Mouse (Mus musculus): ENCODE results near the gene Cacna1i.

Cacna1i gene

DNA sequence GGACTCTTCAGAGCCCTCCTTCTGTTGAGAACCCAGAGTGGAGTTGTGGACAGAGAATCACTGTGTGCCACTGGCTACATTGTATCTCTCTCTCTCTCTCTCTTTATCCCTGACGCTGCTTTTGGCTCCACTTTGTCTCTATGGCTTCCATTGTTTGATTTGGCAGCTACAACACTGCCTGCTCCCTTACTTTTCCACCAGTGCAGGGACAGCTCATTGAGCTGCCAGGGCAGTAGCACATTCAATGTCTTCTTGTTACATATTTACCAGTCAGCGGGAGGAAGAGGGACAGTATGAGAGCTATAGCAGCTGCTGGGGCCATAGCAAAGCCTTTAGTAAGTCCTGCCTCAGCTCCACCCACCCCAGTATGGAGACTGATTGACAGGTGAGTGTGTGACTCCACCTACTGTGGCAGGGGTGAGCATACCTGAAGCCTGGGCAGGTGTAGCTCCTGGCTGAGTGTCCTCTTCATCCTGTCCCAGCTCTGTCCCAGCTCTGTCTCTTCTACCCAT, 114.4 kb downstream of the Cacna1i start:
- in situ Hi-C loops (cut with MboI), result no loop called here

DNA sequence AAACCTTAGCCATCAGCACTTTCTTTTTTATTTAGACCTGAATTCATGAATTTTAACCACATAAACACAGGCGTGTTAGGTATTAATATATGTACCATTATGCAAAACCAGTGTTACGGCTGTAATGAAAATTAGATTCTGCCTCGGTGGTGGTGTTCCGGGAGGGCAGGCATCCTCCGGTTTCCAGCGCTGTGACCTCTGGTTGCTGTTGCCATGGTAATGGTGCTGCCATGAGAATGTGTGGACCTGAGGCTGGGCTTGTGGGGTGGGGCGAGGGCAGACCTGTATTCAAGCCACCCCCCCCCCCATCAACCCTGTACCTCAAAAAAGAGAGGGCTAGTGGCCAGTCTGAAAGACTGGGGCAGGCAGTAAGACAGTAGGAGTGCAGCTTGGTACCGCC, 114.9 kb downstream of the Cacna1i start:
- in situ Hi-C loops (cut with MboI), result no loop called here

- in situ Hi-C loops (cut with MboI), result no loop called here
These were observed 120.8 kb downstream of the Cacna1i start for GRCm38 (mm10) chr15:80407873-80408272.

GRCm38 (mm10) chr15:80410661-80411060, 123.6 kb downstream of the Cacna1i start:
- in situ Hi-C loops (cut with MboI), result no loop called here

DNA sequence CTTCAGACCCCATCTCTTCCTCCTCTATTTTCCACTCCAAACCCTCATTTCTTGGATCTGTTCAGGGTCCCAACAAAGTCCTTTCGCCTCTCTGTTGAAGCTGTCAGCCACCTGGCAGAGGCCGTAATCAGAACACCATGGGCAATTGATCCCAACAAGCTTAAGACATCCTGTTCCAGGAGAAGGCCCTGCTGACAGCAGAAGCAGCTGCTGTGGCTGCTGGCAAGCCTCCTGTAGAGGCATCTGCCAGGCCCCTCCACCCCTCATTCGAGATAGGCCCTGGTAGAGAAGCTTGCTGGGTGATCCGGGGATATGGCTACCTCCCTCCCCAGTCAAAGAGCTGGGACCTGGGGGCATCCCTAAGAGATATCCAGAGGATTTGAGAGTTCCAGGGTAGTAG, 126.0 kb downstream of the Cacna1i start:
- in situ Hi-C loops (cut with MboI), result no loop called here

DNA sequence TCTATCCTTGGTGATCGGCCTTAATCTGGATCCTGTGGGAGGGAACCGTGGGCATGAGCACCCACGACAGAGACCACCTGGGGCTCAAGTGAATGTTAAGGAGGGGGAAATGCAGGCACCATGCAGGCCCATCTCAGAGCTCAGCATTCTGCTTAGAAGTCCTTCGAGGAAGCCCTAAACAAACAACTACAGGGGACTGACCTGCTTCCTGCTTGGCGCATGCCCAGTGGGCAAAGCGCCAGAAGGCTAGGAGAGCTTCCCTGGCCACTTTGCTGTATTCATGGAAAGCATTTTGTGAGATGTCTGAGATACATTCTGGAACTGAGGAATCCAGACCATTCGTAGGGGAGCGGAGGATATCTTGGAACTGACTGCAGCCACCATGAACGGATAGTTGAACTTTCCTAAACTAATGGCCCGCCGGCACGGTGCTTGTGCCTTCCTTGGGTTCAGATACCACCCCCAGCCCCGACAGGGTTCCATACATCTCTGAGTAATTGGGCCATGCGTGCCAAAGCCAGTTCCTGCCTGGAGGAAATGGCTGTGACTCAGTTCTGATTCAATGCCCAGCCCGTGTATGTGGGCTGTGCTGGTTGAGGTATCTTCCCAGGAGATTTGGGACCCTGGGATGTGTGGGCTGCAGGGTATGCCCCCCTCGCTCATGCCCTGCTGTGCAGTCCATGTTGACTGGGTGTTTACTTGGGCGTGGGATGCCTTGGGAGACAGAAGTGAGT, 127.1 kb downstream of the Cacna1i start:
- in situ Hi-C loops (cut with MboI), result no loop called here

- in situ Hi-C loops (cut with MboI), result no loop called here
These were observed 128.1 kb downstream of the Cacna1i start for GRCm38 (mm10) chr15:80415132-80415531.

DNA sequence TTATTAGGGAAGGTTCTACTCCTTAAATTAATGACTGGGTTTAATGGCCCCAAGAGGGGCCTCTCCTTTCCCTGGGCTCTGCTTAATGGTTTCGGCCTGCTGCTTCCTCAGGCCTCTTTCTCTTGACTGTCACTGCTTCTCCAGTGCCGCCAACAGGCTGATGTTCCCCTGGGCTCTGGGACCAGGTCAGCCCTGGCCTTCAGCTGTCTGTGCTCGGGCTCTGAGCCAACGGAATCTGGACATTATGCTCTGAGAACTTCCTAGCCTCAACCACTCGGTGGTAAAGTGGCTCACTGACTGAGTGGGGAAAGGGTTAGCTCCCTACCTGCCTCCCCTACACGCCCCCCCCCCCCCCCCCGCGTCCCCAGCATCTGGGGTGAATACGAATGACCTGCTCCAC, 130.0 kb downstream of the Cacna1i start:
- in situ Hi-C loops (cut with MboI), result no loop called here

DNA sequence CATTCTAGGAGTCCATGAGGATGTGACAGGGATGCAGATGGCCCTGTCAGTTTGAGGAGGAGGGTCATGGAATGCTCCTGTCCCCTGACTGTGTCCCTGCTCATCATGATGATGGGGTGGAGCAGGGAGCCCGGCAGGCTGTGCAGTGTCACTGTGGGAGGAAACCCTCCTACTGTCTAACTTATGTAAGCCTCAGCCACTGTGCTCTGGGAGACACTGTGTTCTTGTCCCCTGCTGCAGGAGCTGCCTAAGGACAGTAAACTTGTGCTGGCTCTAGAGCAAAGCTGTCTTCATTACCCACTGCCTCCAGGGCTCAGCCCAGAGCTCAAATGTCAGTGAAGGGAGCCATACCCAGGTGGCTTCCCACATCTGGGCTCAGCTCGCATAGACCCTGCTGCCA, 131.1 kb downstream of the Cacna1i start:
- in situ Hi-C loops (cut with MboI), result no loop called here

DNA sequence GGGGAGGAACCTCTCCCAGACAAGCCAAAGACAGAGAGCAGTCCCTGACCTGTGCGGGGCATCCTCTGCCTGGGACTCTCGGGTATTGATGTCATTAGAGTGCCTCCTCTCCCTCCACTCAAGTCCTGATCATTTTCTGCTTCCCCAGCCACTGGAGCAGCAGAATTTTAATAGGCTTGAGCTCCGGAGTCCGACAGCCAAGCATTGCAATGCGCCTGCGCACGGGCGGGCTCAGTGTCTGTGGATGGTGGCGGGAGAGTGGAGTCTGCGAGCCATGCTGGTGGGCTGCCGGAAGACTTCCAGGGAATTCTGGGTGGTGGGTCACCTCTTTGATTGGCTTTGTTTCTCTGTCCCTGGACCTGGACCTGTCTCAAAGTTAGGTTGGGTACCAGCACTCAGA, 143.3 kb downstream of the Cacna1i start:
- in situ Hi-C loops (cut with MboI), result no loop called here

DNA sequence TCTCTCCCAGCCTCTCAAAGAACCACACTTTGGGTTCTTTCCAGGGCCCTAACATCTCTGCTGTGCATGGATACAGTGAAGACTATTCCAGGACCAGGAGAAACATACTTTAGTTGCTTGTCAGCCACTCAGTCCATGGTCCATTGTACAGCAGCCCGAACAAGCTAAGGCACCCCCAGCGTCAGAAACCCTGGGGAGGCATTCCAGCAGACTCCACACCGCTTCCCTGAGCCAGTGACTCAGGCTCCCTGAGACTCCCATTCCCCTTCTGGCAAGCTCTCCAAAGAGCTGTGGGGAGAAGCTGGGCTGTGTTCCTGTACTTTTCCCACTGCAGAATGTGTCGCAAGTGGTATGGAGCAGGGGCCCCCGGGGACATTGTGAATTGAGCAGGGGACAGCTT, 149.9 kb downstream of the Cacna1i start:
- in situ Hi-C loops (cut with MboI), result no loop called here

DNA sequence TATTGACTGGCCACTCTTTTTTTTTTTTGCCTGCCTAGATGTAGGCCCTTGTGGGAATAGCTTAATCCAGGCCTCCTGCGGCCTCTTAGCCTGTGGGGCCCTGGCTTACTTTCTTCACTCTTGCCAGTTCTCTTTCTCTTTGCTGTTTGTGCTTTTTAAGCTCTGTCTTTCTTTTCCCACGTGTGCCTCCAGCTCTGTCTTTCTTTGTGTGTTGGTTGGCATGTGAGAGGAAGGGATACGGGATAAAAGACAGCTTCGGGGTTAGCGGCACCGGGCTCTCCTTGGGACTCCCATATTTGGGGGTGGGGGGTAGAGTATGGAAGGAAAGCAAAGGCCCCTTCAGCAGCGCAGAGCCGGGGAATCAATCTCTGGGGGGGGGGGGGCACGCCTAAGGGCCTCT, 151.0 kb downstream of the Cacna1i start:
- in situ Hi-C loops (cut with MboI), result no loop called here

GRCm38 (mm10) chr15:80438423-80438822, 151.4 kb downstream of the Cacna1i start:
- in situ Hi-C loops (cut with MboI), result no loop called here

DNA sequence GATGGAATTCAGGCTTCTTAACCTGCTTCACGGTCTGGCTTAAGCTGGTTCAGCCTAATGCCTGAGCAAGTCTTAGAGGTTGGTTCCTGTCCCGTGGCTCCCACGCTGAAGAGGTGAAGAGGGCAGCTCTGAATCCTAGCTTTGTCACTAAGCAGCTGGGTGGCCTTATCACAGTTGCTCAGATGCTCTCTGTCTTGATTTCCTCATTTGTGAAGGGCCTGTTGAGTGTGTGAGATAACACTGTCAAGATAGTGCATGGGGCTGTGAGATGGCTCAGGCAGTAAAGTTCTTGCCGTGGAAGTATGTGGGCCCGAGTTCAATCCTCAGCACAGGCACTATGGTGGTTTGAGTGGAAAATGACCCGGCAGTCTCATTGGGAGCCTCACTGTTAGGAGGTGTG, 153.2 kb downstream of the Cacna1i start:
- in situ Hi-C loops (cut with MboI), result no loop called here

GRCm38 (mm10) chr15:80445956-80446687, 159.1 kb downstream of the Cacna1i start:
- in situ Hi-C loops (cut with MboI), result no loop called here

Measured in mature B cell (primary cell).